Mouse (Mus musculus) stomach, postnatal 0 days (tissue): ENCODE data around the gene Wdr45b. TPM values are rescaled to one million over a fixed set of nuclear protein-coding genes. Genes with fewer than 3 reads are reported as not detected.
A peak's percentile ranks its signal among the peaks of the same experiment; 100 is the strongest.

Source experiments
- ATAC-seq: fragments of 200-750 bp; cut with Nextera tagmentation; 2 replicates; pipeline ENCODE4 v1.8.0; 2017; ENCODE audit not compliant: low FRiP score, low TSS enrichment
- DNase-seq: peaks from one replicate; pipeline ENCODE4 v3.0.0-alpha.2; 2016; ENCODE audit warnings: low spot score
- H3K27ac ChIP-seq: fragments of 300-500 bp; sonication (generic); replicated peaks from 2 replicates; pipeline ENCODE4 v1.5.1; 2014; ENCODE audit warnings: mild to moderate bottlenecking, control low read depth
- H3K27me3 ChIP-seq: fragments of 300-500 bp; sonication (generic); 2 replicates; pipeline ENCODE4 v1.6.1; 2014; ENCODE audit warnings: low read length; ENCODE audit not compliant: control insufficient read depth, insufficient read depth
- H3K36me3 ChIP-seq: fragments of 300-500 bp; sonication (generic); 2 replicates; pipeline ENCODE4 v1.6.1; 2014; ENCODE audit warnings: low read length, mixed read lengths; ENCODE audit not compliant: control insufficient read depth, insufficient read depth
- H3K4me1 ChIP-seq: fragments of 300-500 bp; sonication (generic); replicated peaks from 2 replicates; pipeline ENCODE4 v1.6.1; 2014; ENCODE audit warnings: antibody characterized with exemption; ENCODE audit not compliant: control insufficient read depth, insufficient read depth
- H3K4me2 ChIP-seq: fragments of 300-500 bp; sonication (generic); replicated peaks from 2 replicates; pipeline ENCODE4 v1.6.1; 2014; ENCODE audit warnings: low read depth, mild to moderate bottlenecking, control low read depth, moderate library complexity
- H3K4me3 ChIP-seq: fragments of 300-500 bp; sonication (generic); 2 replicates; pipeline ENCODE4 v1.5.1; 2014; ENCODE audit warnings: low read depth, low read length, control low read depth
- H3K9ac ChIP-seq: fragments of 300-500 bp; sonication (generic); 2 replicates; pipeline ENCODE4 v1.6.1; 2014; ENCODE audit warnings: mild to moderate bottlenecking, low read length, control low read depth, mixed read lengths
- H3K9me3 ChIP-seq: fragments of 300-500 bp; sonication (generic); 2 replicates; pipeline ENCODE4 v1.6.1; 2016; ENCODE audit warnings: low read length; ENCODE audit not compliant: control insufficient read depth
- CTCF ChIP-seq: IDR thresholded peaks from 2 replicates; pipeline ENCODE4 v1.5.1; 2016; ENCODE audit warnings: antibody characterized with exemption, low read depth, mild to moderate bottlenecking, moderate library complexity
- EP300 ChIP-seq: optimal IDR thresholded peaks from 2 replicates; pipeline ENCODE3; 2016; ENCODE audit warnings: antibody characterized with exemption
- WGBS: fragments of 180-500 bp; shearing (Covaris S2); extraction: QIAGEN DNeasy Blood & Tissue Kit; methylation state at CpG from one replicate; pipeline ENCODE4 v1.1.7; 2014; 5-methylcytosine and 5-hydroxymethylcytosine counted together
- polyA plus RNA-seq: library from polyadenylated mRNA; unstranded; fragments of >200 nt; fragmentation: Nextera tagmentation; extraction: Ambion mirVana; gene quantifications from 2 replicates; pipeline ENCODE4 v1.2.1, GENCODE M21; 2015

Wdr45b gene
- polyA plus RNA-seq, 1 experiment from 2014 or later = 48.7 TPM

DNA sequence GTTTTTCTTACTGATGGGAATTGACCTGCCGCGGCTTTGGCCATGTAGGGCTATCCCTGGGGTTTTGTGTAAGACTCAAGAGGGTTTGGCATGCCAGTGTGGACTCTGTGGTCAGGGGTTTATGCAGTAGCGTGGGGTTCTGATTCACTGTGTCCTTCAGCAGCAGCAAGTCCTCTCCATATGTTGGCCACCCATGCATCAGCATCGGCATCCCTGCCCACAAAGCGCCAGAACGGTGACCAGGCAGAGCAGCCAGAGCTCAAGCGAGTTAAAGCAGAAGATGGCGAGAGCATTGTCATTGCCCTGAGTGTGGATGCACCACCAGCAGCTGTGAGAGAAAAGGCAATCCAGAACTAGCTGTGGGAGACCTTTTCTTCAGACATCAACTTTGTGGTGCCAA lies 47.6 kb downstream of the Wdr45b start:
- ATAC-seq (no peak), DNase-seq (no peak)
- WGBS = 96% methylated on average over 8 of the region's 8 CpGs
- Histone ChIP-seq H3K27me3 (no peaks in the 10 kb centered on the region), H3K27ac (no peak overlapping the region), H3K4me1 (no peaks in the 10 kb centered on the region), H3K4me2 (no peak overlapping the region), H3K4me3 (no peak overlapping the region), H3K9ac (no peak overlapping the region), H3K36me3 (peaks cover 11% of the 10 kb centered on the region), H3K9me3 (no peaks in the 10 kb centered on the region)
- no peak for TF ChIP-seq CTCF
- no peak for TF ChIP-seq EP300

DNA sequence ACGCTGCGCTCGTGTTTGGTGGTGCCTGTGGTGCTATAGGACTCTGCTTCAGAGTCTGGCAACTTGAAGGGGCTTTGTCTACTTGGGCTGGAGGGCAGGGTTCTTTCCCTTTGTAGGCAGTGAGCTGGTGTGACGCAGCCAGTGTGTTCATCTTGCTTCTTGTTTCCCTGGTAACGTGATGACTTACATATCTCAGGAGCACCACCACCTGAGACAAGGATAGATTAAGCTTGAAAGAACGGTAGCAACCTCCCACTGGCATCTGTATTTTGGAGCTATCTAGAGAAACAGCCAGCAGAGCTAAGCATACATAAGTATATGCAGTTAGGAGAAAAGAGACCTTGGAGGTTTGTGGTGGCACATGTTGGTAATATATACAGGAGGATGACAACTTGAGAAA lies 48.9 kb downstream of the Wdr45b start:
- no peak for DNase-seq
- Histone ChIP-seq H3K9ac (no peak overlapping the region), H3K4me1 (no peaks in the 10 kb centered on the region), H3K4me3 (no peak overlapping the region), H3K9me3 (no peaks in the 10 kb centered on the region), H3K36me3 (peaks cover 11% of the 10 kb centered on the region), H3K4me2 (no peak overlapping the region), H3K27ac (no peak overlapping the region), H3K27me3 (no peaks in the 10 kb centered on the region)
- ATAC-seq = no peak
- 85% methylated on average over 6 of the region's 6 CpGs for WGBS
- TF ChIP-seq EP300 (no peak), CTCF (no peak)

DNA sequence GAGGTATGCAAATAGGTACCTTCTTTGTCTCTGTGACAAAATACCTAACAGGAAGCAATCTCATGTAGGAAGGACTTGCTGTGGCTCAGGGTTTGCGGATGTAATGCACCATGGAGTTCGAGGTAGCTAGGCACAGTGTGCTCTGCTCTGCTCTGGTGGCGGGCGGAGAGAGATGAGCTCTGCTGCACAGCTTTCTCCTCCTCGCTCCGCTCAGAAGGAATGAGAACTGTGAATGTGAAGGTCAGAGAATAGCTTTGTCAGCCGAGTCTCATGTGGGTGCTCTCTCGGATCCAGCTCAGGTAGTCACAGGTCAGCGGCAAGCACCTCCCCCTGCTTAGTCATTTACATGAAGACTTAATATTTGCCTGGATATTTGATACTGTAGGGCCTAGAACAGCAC lies 54.0 kb downstream of the Wdr45b start:
- 92% methylated on average over 9 of the region's 9 CpGs for WGBS
- TF ChIP-seq CTCF (no peak), EP300 (no peak)
- Histone ChIP-seq H3K4me3 (no peak overlapping the region), H3K27me3 (no peaks in the 10 kb centered on the region), H3K36me3 (peaks cover 21% of the 10 kb centered on the region), H3K4me1 (no peaks in the 10 kb centered on the region), H3K4me2 (no peak overlapping the region), H3K27ac (no peak overlapping the region), H3K9me3 (no peaks in the 10 kb centered on the region), H3K9ac (no peak overlapping the region)
- DNase-seq = no peak
- no peak for ATAC-seq

DNA sequence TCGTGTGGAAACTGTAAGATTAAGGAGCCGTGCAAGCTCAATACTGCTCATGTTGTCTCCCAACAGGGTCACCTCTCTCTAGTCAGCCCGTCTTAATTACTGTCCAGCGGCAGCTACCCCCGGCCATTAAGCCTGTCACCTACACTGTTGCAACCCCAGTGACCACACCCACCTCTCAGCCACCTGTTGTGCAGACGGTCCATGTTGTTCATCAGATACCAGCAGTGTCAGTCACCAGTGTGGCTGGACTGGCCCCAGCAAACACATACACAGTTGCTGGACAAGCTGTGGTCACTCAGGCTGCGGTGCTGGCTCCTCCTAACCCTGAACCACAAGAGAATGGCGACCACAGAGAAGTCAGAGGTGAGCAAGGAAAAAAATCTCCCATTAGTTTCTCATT lies 55.8 kb downstream of the Wdr45b start:
- Histone ChIP-seq H3K27ac (no peak overlapping the region), H3K27me3 (no peaks in the 10 kb centered on the region), H3K9me3 (no peaks in the 10 kb centered on the region), H3K4me1 (no peaks in the 10 kb centered on the region), H3K4me2 (no peak overlapping the region), H3K9ac (no peak overlapping the region), H3K36me3 (peaks cover 21% of the 10 kb centered on the region), H3K4me3 (no peak overlapping the region)
- ATAC-seq (0 out of 2 replicates have a peak, but pooled peaks have one; percentile 42), DNase-seq (no peak)
- TF ChIP-seq EP300 = no peak
- no peak for TF ChIP-seq CTCF
- 84% methylated on average over 8 of the region's 8 CpGs for WGBS

DNA sequence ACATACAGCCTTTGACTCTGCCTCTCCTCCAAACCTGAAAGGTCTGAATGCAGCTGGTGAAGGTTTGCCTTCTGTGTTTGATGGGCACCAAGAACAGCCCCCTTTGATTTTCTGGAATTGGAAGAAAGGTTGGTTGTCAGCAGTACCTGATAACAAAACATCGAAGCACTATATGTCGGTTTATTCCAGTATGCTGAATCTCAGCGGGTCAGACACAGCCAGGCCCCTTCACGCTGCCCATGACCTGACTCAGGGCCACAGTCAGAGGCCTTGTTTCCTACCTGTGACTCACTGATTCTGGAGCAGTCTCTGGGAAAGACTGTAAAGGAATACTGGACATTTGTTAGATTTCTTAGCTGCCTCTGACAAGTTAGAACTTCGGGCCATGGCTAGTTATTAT lies 59.5 kb downstream of the Wdr45b start:
- Histone ChIP-seq H3K9me3 (no peaks in the 10 kb centered on the region), H3K9ac (no peak overlapping the region), H3K36me3 (peaks cover 15% of the 10 kb centered on the region), H3K27me3 (no peaks in the 10 kb centered on the region), H3K4me2 (no peak overlapping the region), H3K4me1 (no peaks in the 10 kb centered on the region), H3K4me3 (no peak overlapping the region), H3K27ac (no peak overlapping the region)
- ATAC-seq (no peak), DNase-seq (no peak)
- WGBS = 94% methylated on average over 5 of the region's 5 CpGs
- no peak for TF ChIP-seq CTCF
- no peak for TF ChIP-seq EP300

DNA sequence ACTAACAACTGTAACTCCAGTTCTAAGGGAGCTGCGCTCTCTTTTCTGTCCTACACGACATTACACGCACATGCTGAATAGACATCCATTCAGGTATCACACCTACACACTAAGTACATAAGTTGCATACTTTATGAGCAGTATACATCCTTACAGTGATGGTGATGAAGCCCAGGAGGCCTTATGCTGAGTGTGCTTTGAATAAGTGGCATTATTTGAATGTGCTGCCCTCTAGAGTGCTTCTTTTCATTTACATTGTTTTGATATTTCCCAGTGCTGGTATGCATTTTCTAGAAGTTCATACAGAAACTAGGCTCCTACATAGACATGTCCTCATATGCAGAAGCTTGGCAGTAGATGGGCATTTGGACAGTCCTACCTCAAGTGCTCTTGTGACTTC lies 64.4 kb downstream of the Wdr45b start:
- no peak overlapping the region for H3K9ac ChIP-seq
- H3K9me3 ChIP-seq = no peaks in the 10 kb centered on the region
- no peak overlapping the region for H3K4me2 ChIP-seq
- H3K27me3 ChIP-seq = no peaks in the 10 kb centered on the region
- ATAC-seq (0 out of 2 replicates have a peak, but pooled peaks have one; percentile 56), DNase-seq (no peak)
- H3K36me3 ChIP-seq = peaks cover 10% of the 10 kb centered on the region
- H3K4me3 ChIP-seq = no peak overlapping the region
- TF ChIP-seq CTCF = peak; percentile 65
- no peak for TF ChIP-seq EP300
- H3K4me1 ChIP-seq = no peaks in the 10 kb centered on the region
- 93% methylated on average over 3 of the region's 3 CpGs for WGBS
- H3K27ac ChIP-seq = no peak overlapping the region
